Mouse (Mus musculus): ENCODE data around the gene Rep15. TPM values are rescaled to one million over a fixed set of nuclear protein-coding genes. Genes with fewer than 3 reads are reported as not detected.

The Rep15 gene
- polyA plus RNA-seq, 1 experiment from 2014 or later, result 0.62 TPM

DNA sequence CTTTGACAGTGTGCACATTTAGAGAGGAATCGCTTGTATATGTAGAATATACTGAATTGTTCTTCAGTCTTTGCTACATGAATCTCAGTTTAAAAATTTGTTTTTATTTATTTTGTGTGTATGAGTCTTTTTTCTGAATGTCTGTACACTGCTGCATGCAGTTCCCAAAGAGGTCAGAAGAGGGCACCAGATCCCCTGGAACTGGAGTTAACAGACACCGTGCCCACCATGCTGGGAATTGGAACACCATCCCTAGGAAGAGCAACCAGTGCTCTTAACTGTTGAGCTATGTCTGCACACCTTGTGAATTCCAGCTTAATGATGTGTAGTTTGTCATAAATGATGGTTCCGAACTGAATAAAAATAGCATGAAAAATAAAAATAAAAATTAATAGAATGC lies 24.2 kb upstream of the Rep15 start:
- Histone ChIP-seq H3K4me1 (ENCODE audit: control insufficient read depth, insufficient read depth, low read length) (no peaks in the 10 kb centered on the region), H3K27me3 (ENCODE audit: control insufficient read depth, insufficient read depth, low read length) (no peaks in the 10 kb centered on the region), H3K9ac (ENCODE audit: low read length) (no peak overlapping the region), H3K9me3 (ENCODE audit: control insufficient read depth, low read length) (no peaks in the 10 kb centered on the region), H3K4me2 (ENCODE audit: low read depth) (no peak overlapping the region), H3K4me3 (ENCODE audit: low read depth, low read length) (no peak overlapping the region), H3K27ac (ENCODE audit: low read depth, low read length) (no peak overlapping the region), H3K36me3 (ENCODE audit: control insufficient read depth, insufficient read depth, low read length) (no peaks in the 10 kb centered on the region)
- 61% methylated on average over 3 of the region's 3 CpGs for WGBS
- DNase-seq (ENCODE audit: low spot score), result peak; percentile 62
- ATAC-seq (ENCODE audit: insufficient read depth, low FRiP score, low TSS enrichment), result no peak; the same call in 1 of the 2 replicates

GRCm38 (mm10) chr6:147010358-147010757 lies 22.0 kb upstream of the Rep15 start:
- WGBS, result 87% methylated on average over 6 of the region's 6 CpGs
- no peak for ATAC-seq (ENCODE audit: insufficient read depth, low FRiP score, low TSS enrichment)
- Histone ChIP-seq H3K4me3 (ENCODE audit: low read depth, low read length) (no peak overlapping the region), H3K27ac (ENCODE audit: low read depth, low read length) (no peak overlapping the region), H3K36me3 (ENCODE audit: control insufficient read depth, insufficient read depth, low read length) (no peaks in the 10 kb centered on the region), H3K27me3 (ENCODE audit: control insufficient read depth, insufficient read depth, low read length) (no peaks in the 10 kb centered on the region), H3K4me1 (ENCODE audit: control insufficient read depth, insufficient read depth, low read length) (no peaks in the 10 kb centered on the region), H3K9me3 (ENCODE audit: control insufficient read depth, low read length) (no peaks in the 10 kb centered on the region), H3K9ac (ENCODE audit: low read length) (no peak overlapping the region), H3K4me2 (ENCODE audit: low read depth) (no peak overlapping the region)
- DNase-seq (ENCODE audit: low spot score), result no peak

GRCm38 (mm10) chr6:147010811-147011520 lies 21.4 kb upstream of the Rep15 start:
- H3K27me3 ChIP-seq (ENCODE audit: control insufficient read depth, insufficient read depth, low read length), result no peaks in the 10 kb centered on the region
- no peaks in the 10 kb centered on the region for H3K4me1 ChIP-seq (ENCODE audit: control insufficient read depth, insufficient read depth, low read length)
- no peak overlapping the region for H3K9ac ChIP-seq (ENCODE audit: low read length)
- H3K9me3 ChIP-seq (ENCODE audit: control insufficient read depth, low read length), result no peaks in the 10 kb centered on the region
- WGBS, result 87% methylated on average over 15 of the region's 15 CpGs
- H3K36me3 ChIP-seq (ENCODE audit: control insufficient read depth, insufficient read depth, low read length), result no peaks in the 10 kb centered on the region
- ATAC-seq (ENCODE audit: insufficient read depth, low FRiP score, low TSS enrichment), result no peak
- no peak overlapping the region for H3K27ac ChIP-seq (ENCODE audit: low read depth, low read length)
- no peak for DNase-seq (ENCODE audit: low spot score)
- no peak overlapping the region for H3K4me3 ChIP-seq (ENCODE audit: low read depth, low read length)
- no peak overlapping the region for H3K4me2 ChIP-seq (ENCODE audit: low read depth)

DNA sequence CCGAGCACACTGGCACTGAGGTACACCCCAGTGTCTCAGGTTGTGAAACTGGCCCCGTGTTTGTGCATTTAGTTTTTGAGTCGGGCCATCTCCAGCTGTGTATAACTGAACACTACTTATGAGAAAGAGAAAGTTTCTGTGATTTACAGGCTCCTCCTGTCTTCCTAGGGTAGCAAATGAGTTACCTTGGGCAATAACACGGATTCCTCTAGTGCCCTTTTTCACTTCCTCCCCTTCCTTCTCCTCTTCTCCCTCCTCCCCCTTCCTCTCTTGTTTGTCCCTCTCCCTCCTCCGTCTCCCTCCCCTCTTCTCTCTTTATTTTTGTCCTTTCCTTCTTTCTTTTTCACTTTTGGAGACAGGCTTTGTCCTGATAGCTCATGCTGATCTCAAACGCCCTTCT lies 20.8 kb upstream of the Rep15 start:
- no peak overlapping the region for H3K27ac ChIP-seq (ENCODE audit: low read depth, low read length)
- no peak overlapping the region for H3K4me3 ChIP-seq (ENCODE audit: low read depth, low read length)
- no peaks in the 10 kb centered on the region for H3K27me3 ChIP-seq (ENCODE audit: control insufficient read depth, insufficient read depth, low read length)
- H3K36me3 ChIP-seq (ENCODE audit: control insufficient read depth, insufficient read depth, low read length), result no peaks in the 10 kb centered on the region
- DNase-seq (ENCODE audit: low spot score) (no peak), ATAC-seq (ENCODE audit: insufficient read depth, low FRiP score, low TSS enrichment) (no peak)
- no peaks in the 10 kb centered on the region for H3K4me1 ChIP-seq (ENCODE audit: control insufficient read depth, insufficient read depth, low read length)
- no peak overlapping the region for H3K9ac ChIP-seq (ENCODE audit: low read length)
- no peaks in the 10 kb centered on the region for H3K9me3 ChIP-seq (ENCODE audit: control insufficient read depth, low read length)
- WGBS, result 69% methylated on average over 6 of the region's 6 CpGs
- no peak overlapping the region for H3K4me2 ChIP-seq (ENCODE audit: low read depth)

DNA sequence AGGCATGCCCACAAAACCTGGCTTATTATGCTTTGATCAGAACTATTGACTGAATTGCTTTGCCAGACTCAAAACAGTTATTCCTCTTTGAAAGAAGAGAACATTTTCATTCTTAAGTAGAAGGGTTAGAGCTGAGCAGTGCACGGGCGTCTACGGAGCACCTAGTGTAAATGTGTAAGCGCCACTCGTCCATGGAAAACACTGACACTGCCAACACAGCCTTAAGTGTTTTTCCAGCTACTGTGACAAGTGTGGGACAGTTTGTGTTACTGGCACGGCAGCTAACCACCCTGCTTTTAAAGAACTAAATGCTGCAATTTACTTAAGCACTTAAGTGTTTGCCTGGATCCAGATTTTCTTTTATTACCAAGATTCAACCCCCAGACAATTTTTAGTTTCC lies 20.4 kb upstream of the Rep15 start:
- DNase-seq (ENCODE audit: low spot score) (no peak), ATAC-seq (ENCODE audit: insufficient read depth, low FRiP score, low TSS enrichment) (no peak)
- Histone ChIP-seq H3K27ac (ENCODE audit: low read depth, low read length) (no peak overlapping the region), H3K4me2 (ENCODE audit: low read depth) (no peak overlapping the region), H3K4me3 (ENCODE audit: low read depth, low read length) (no peak overlapping the region), H3K9ac (ENCODE audit: low read length) (no peak overlapping the region), H3K9me3 (ENCODE audit: control insufficient read depth, low read length) (no peaks in the 10 kb centered on the region), H3K27me3 (ENCODE audit: control insufficient read depth, insufficient read depth, low read length) (no peaks in the 10 kb centered on the region), H3K36me3 (ENCODE audit: control insufficient read depth, insufficient read depth, low read length) (no peaks in the 10 kb centered on the region), H3K4me1 (ENCODE audit: control insufficient read depth, insufficient read depth, low read length) (no peaks in the 10 kb centered on the region)
- 72% methylated on average over 6 of the region's 6 CpGs for WGBS

DNA sequence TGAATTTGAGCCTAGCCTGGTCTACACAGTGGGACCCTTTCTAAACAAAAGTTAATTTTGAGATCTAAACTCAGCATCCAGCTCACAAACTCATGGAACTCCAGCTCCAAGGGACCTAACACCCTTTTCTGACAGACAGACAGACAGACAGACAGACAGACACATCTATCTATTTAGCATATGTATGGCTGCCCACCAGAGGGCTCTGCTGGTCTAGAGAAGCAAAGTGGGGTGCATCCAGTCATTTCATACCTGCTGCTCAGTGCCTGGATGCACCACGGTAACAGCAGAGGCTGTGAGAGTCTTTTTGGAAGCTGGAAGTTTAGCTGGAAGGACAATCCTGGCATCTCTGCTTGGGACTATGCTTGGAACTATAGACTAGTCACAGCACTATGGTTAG lies 18.8 kb upstream of the Rep15 start:
- H3K9ac ChIP-seq (ENCODE audit: low read length), result no peak overlapping the region
- ATAC-seq (ENCODE audit: insufficient read depth, low FRiP score, low TSS enrichment) (no peak), DNase-seq (ENCODE audit: low spot score) (no peak)
- WGBS, result 73% methylated on average over 1 of the region's 1 CpGs
- H3K4me3 ChIP-seq (ENCODE audit: low read depth, low read length), result no peak overlapping the region
- H3K4me2 ChIP-seq (ENCODE audit: low read depth), result no peak overlapping the region
- no peaks in the 10 kb centered on the region for H3K4me1 ChIP-seq (ENCODE audit: control insufficient read depth, insufficient read depth, low read length)
- H3K9me3 ChIP-seq (ENCODE audit: control insufficient read depth, low read length), result no peaks in the 10 kb centered on the region
- H3K27me3 ChIP-seq (ENCODE audit: control insufficient read depth, insufficient read depth, low read length), result no peaks in the 10 kb centered on the region
- no peaks in the 10 kb centered on the region for H3K36me3 ChIP-seq (ENCODE audit: control insufficient read depth, insufficient read depth, low read length)
- H3K27ac ChIP-seq (ENCODE audit: low read depth, low read length), result no peak overlapping the region

DNA sequence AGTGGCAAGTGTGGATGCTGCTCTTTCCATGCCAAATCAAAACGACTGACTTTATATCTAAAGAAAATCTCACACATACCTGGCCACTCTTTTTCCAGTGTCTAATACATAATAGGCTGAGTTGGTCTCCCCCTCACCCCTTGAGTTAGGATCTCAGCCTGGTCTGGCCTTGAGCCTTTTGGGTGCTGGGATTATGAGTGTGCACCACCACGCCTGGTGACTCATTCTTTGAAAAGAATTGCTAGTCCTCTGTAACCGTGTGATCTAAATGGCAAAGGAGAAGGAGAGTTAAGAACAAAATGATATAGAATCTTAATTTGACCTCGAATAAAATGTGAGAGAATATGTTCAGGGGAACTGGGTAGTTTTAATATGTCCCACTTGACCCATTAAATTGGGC lies 14.5 kb upstream of the Rep15 start:
- H3K36me3 ChIP-seq (ENCODE audit: control insufficient read depth, insufficient read depth, low read length), result no peaks in the 10 kb centered on the region
- H3K4me1 ChIP-seq (ENCODE audit: control insufficient read depth, insufficient read depth, low read length), result no peaks in the 10 kb centered on the region
- H3K27me3 ChIP-seq (ENCODE audit: control insufficient read depth, insufficient read depth, low read length), result no peaks in the 10 kb centered on the region
- H3K4me3 ChIP-seq (ENCODE audit: low read depth, low read length), result no peak overlapping the region
- no peak overlapping the region for H3K27ac ChIP-seq (ENCODE audit: low read depth, low read length)
- WGBS, result 89% methylated on average over 4 of the region's 4 CpGs
- H3K9ac ChIP-seq (ENCODE audit: low read length), result no peak overlapping the region
- no peak for ATAC-seq (ENCODE audit: insufficient read depth, low FRiP score, low TSS enrichment)
- no peak for DNase-seq (ENCODE audit: low spot score)
- H3K4me2 ChIP-seq (ENCODE audit: low read depth), result no peak overlapping the region
- no peaks in the 10 kb centered on the region for H3K9me3 ChIP-seq (ENCODE audit: control insufficient read depth, low read length)

GRCm38 (mm10) chr6:147018364-147018763 lies 14.0 kb upstream of the Rep15 start:
- Histone ChIP-seq H3K9ac (ENCODE audit: low read length) (no peak overlapping the region), H3K4me1 (ENCODE audit: control insufficient read depth, insufficient read depth, low read length) (no peaks in the 10 kb centered on the region), H3K4me2 (ENCODE audit: low read depth) (no peak overlapping the region), H3K4me3 (ENCODE audit: low read depth, low read length) (no peak overlapping the region), H3K27me3 (ENCODE audit: control insufficient read depth, insufficient read depth, low read length) (no peaks in the 10 kb centered on the region), H3K36me3 (ENCODE audit: control insufficient read depth, insufficient read depth, low read length) (no peaks in the 10 kb centered on the region), H3K9me3 (ENCODE audit: control insufficient read depth, low read length) (no peaks in the 10 kb centered on the region), H3K27ac (ENCODE audit: low read depth, low read length) (no peak overlapping the region)
- 94% methylated on average over 5 of the region's 5 CpGs for WGBS
- DNase-seq (ENCODE audit: low spot score), result no peak
- ATAC-seq (ENCODE audit: insufficient read depth, low FRiP score, low TSS enrichment), result no peak

- Histone ChIP-seq H3K9ac (ENCODE audit: low read length) (no peak overlapping the region), H3K4me1 (ENCODE audit: control insufficient read depth, insufficient read depth, low read length) (no peaks in the 10 kb centered on the region), H3K9me3 (ENCODE audit: control insufficient read depth, low read length) (no peaks in the 10 kb centered on the region), H3K36me3 (ENCODE audit: control insufficient read depth, insufficient read depth, low read length) (no peaks in the 10 kb centered on the region), H3K27me3 (ENCODE audit: control insufficient read depth, insufficient read depth, low read length) (no peaks in the 10 kb centered on the region), H3K4me2 (ENCODE audit: low read depth) (no peak overlapping the region), H3K27ac (ENCODE audit: low read depth, low read length) (no peak overlapping the region), H3K4me3 (ENCODE audit: low read depth, low read length) (no peak overlapping the region)
- DNase-seq (ENCODE audit: low spot score) (no peak), ATAC-seq (ENCODE audit: insufficient read depth, low FRiP score, low TSS enrichment) (no peak)
- WGBS, result 91% methylated on average over 5 of the region's 5 CpGs
These were observed 11.2 kb upstream of the Rep15 start for GRCm38 (mm10) chr6:147021181-147021580.

Measured in neural tube, embryonic 11.5 days (tissue).